Mouse (Mus musculus): ENCODE measurements around the gene Tex101. TPM values are rescaled to one million over a fixed set of nuclear protein-coding genes. Genes with fewer than 3 reads are reported as not detected.
"Not testable (repeated sequence)": the region's sequence is repeated elsewhere in the genome, so short reads cannot be mapped to it uniquely, and the experiment has no call there.

Gene Tex101
- 0.85 and 1.5 TPM in 2 replicates for polyA plus RNA-seq (2011; ENCODE audit: insufficient read depth, insufficient read length, low read depth, missing spikeins)

DNA sequence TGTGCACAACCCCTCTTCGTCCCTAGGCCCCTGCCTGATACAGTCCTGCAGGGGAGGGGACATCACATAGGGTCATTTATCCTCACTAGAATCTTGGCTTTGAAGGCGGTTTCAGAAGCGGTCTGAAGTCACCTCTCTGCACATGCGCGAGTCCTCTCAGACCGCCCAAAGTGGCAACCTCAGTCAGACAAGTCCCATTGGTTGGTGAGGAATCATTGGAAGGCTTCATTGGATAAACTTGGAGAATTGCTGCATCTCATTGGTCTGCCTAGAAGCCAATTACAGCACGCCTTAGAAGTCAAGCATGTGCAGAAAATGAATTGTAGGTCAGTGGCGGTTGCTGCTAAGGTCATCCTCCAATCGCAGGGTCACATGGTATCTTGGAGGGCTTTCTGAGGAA lies at the start of gene Tex101:
Gene Tex101 (minus strand): TSS at position 101 of the 400 bp plus-strand sequence.
- no peak within 1 kb of the TSS for H3K9ac ChIP-seq (ENCODE audit: low read depth, poor library complexity, severe bottlenecking)
- no peaks in the 10 kb centered on the region for H3K36me3 ChIP-seq (ENCODE audit: control insufficient read depth, insufficient read depth, low read length, poor library complexity, severe bottlenecking)
- no peak for TF ChIP-seq CTCF (IDR thresholded peaks at IDR 0.05; ENCODE audit: low read depth, low read length)
- no peak for TF ChIP-seq POLR2A (IDR thresholded peaks at IDR 0.05; ENCODE audit: insufficient read depth, low read length)
- no peak for TF ChIP-seq EP300 (IDR thresholded peaks at IDR 0.05; ENCODE audit: insufficient read depth, low read depth, low read length)
- no peaks in the 10 kb centered on the region for H3K4me1 ChIP-seq (ENCODE audit: control insufficient read depth, insufficient read depth, low read length)
- H3K27me3 ChIP-seq (ENCODE audit: control insufficient read depth, insufficient read depth, low read length, poor library complexity, severe bottlenecking): no peaks in the 10 kb centered on the region
- no peak within 1 kb of the TSS for H3K27ac ChIP-seq (ENCODE audit: insufficient read depth, low read length)
- H3K9me3 ChIP-seq (replicated peaks; ENCODE audit: control insufficient read depth, insufficient read depth, low read length, poor library complexity, severe bottlenecking): no peaks in the 10 kb centered on the region
- no peak within 1 kb of the TSS for H3K4me3 ChIP-seq (ENCODE audit: low read depth, low read length)

DNA sequence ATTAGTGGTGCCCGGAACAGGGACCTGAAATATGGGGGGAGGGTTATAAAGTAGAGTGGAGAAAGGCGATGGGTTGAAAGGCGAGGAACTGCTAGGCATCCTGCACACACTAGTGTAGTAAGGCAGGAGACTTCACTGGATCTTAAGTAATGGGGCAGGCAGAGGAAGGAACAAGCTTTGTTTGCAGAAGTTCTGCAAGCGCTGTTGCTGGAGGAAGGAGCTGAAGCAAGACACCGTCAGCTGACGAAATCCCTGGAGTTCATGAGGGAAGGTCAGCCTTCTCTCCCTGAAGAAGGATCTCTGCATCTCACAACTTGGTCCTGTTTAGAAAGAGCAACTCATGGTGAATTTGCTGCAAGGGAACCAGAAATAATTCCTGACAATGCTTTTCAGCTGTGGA lies 38.6 kb upstream of the Tex101 start:
- H3K36me3 ChIP-seq (ENCODE audit: control insufficient read depth, insufficient read depth, low read length, poor library complexity, severe bottlenecking): no peaks in the 10 kb centered on the region
- H3K4me1 ChIP-seq (ENCODE audit: control insufficient read depth, insufficient read depth, low read length): no peaks in the 10 kb centered on the region
- H3K9me3 ChIP-seq (replicated peaks; ENCODE audit: control insufficient read depth, insufficient read depth, low read length, poor library complexity, severe bottlenecking): no peaks in the 10 kb centered on the region
- no peaks in the 10 kb centered on the region for H3K27me3 ChIP-seq (ENCODE audit: control insufficient read depth, insufficient read depth, low read length, poor library complexity, severe bottlenecking)
- H3K27ac ChIP-seq (ENCODE audit: insufficient read depth, low read length): no peak overlapping the region
- no peak overlapping the region for H3K9ac ChIP-seq (ENCODE audit: low read depth, poor library complexity, severe bottlenecking)
- H3K4me3 ChIP-seq (ENCODE audit: low read depth, low read length): no peak overlapping the region
- TF ChIP-seq EP300 (IDR thresholded peaks at IDR 0.05; ENCODE audit: insufficient read depth, low read depth, low read length) (no peak), POLR2A (IDR thresholded peaks at IDR 0.05; ENCODE audit: insufficient read depth, low read length) (no peak), CTCF (IDR thresholded peaks at IDR 0.05; ENCODE audit: low read depth, low read length) (no peak)

DNA sequence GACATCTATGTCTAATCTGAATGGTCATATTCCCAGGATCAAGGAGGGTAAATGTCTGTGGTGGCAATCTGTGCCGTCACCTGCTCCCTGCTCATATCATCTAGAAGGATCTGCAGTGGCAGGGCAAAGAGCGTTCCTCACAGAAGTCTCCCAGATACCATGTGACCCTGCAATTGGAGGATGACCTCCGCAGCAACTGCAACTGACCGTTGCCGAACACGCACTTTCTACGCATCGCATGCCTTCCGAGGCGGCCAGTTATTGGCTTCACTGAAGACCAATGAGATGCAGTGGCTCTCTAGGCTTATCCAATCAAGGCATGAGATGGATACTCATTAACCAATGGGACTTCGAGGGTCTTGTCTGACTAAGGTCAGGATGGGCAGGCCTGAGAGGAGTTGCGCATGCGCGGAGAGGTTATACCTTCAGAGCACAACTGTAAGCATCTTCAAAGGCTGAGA lies 32.4 kb upstream of the Tex101 start, which contains the start of gene BC049730:
Gene BC049730 (plus strand): TSS at position 411 of the 461 bp plus-strand sequence.
- no peaks in the 10 kb centered on the region for H3K36me3 ChIP-seq (ENCODE audit: control insufficient read depth, insufficient read depth, low read length, poor library complexity, severe bottlenecking)
- TF ChIP-seq EP300 (IDR thresholded peaks at IDR 0.05; ENCODE audit: insufficient read depth, low read depth, low read length): no peak
- TF ChIP-seq POLR2A (IDR thresholded peaks at IDR 0.05; ENCODE audit: insufficient read depth, low read length): no peak
- H3K27me3 ChIP-seq (ENCODE audit: control insufficient read depth, insufficient read depth, low read length, poor library complexity, severe bottlenecking): no peaks in the 10 kb centered on the region
- H3K27ac ChIP-seq (ENCODE audit: insufficient read depth, low read length): no peak within 1 kb of the TSS
- no peak within 1 kb of the TSS for H3K4me3 ChIP-seq (ENCODE audit: low read depth, low read length)
- no peaks in the 10 kb centered on the region for H3K4me1 ChIP-seq (ENCODE audit: control insufficient read depth, insufficient read depth, low read length)
- no peak within 1 kb of the TSS for H3K9ac ChIP-seq (ENCODE audit: low read depth, poor library complexity, severe bottlenecking)
- H3K9me3 ChIP-seq (replicated peaks; ENCODE audit: control insufficient read depth, insufficient read depth, low read length, poor library complexity, severe bottlenecking): no peaks in the 10 kb centered on the region

DNA sequence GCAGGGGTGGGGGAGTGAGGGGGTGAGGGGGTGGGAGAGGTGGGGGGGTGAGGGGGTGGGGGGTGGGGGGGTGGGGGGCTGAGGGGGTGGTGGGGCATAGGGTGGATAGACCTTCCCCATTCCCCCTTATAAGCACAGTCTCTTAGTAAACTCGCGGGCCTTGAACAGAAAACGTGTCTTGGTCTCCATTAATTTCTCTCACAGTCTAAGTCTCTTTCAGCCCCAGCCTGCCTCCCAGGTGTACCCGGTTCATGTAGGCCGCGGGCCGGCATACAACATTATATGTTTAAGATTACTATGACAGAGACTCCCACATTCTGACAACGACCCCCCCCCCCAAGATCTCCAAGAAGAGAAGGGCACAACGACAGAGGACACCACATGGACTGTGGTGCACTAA lies 26.4 kb upstream of the Tex101 start:
- not testable (repeated sequence) for H3K27ac ChIP-seq (ENCODE audit: insufficient read depth, low read length); H3K4me3 ChIP-seq (ENCODE audit: low read depth, low read length); H3K9ac ChIP-seq (ENCODE audit: low read depth, poor library complexity, severe bottlenecking); H3K36me3 ChIP-seq (ENCODE audit: control insufficient read depth, insufficient read depth, low read length, poor library complexity, severe bottlenecking); H3K4me1 ChIP-seq (ENCODE audit: control insufficient read depth, insufficient read depth, low read length); H3K9me3 ChIP-seq (replicated peaks; ENCODE audit: control insufficient read depth, insufficient read depth, low read length, poor library complexity, severe bottlenecking); H3K27me3 ChIP-seq (ENCODE audit: control insufficient read depth, insufficient read depth, low read length, poor library complexity, severe bottlenecking)

DNA sequence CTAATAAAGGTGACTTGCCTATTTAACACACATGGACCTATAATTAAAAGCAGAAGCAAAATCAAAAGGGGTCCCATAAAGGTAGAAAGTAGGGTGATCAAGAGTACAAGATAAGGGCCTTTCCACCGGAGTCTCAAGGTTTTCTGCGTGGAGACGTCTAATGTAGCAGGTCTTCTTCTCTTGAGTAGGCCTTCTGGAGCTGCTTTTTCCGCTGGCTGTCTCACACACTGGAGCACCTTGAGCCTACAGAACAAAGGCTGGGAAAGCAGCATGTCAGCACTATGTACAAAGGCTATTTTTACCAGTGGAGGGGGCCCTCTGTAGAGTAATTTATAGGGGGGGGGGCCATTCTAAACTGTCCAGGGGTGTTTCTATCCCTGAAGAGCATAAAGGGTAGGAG lies 21.4 kb upstream of the Tex101 start:
- H3K9me3 ChIP-seq (replicated peaks; ENCODE audit: control insufficient read depth, insufficient read depth, low read length, poor library complexity, severe bottlenecking): peaks cover 16% of the 10 kb centered on the region
- not testable (repeated sequence) for H3K27ac ChIP-seq (ENCODE audit: insufficient read depth, low read length); H3K4me1 ChIP-seq (ENCODE audit: control insufficient read depth, insufficient read depth, low read length); H3K4me3 ChIP-seq (ENCODE audit: low read depth, low read length); H3K27me3 ChIP-seq (ENCODE audit: control insufficient read depth, insufficient read depth, low read length, poor library complexity, severe bottlenecking); H3K9ac ChIP-seq (ENCODE audit: low read depth, poor library complexity, severe bottlenecking); H3K36me3 ChIP-seq (ENCODE audit: control insufficient read depth, insufficient read depth, low read length, poor library complexity, severe bottlenecking)

DNA sequence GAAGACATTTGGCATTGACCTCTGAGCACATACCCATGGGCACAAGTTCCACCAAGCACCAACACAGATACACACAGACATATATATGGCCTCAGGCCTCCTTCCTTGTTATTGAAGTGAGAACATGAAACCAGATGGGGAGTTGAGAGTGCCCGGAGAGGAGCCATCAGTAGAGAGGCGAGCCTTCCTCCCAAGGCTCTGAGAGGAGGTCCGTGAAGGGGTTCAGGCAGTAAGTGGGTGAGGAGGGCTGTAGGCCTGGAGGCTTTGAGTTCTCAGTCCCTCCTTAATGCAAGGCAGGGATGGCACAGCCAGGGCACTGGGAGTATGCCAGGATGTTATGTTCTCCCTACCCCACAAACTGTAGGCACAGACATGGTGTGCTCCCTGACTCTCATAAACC lies 16.2 kb upstream of the Tex101 start:
- not testable (repeated sequence) for H3K9ac ChIP-seq (ENCODE audit: low read depth, poor library complexity, severe bottlenecking); H3K27me3 ChIP-seq (ENCODE audit: control insufficient read depth, insufficient read depth, low read length, poor library complexity, severe bottlenecking); H3K4me1 ChIP-seq (ENCODE audit: control insufficient read depth, insufficient read depth, low read length); H3K4me3 ChIP-seq (ENCODE audit: low read depth, low read length); H3K27ac ChIP-seq (ENCODE audit: insufficient read depth, low read length); H3K9me3 ChIP-seq (replicated peaks; ENCODE audit: control insufficient read depth, insufficient read depth, low read length, poor library complexity, severe bottlenecking); H3K36me3 ChIP-seq (ENCODE audit: control insufficient read depth, insufficient read depth, low read length, poor library complexity, severe bottlenecking)

DNA sequence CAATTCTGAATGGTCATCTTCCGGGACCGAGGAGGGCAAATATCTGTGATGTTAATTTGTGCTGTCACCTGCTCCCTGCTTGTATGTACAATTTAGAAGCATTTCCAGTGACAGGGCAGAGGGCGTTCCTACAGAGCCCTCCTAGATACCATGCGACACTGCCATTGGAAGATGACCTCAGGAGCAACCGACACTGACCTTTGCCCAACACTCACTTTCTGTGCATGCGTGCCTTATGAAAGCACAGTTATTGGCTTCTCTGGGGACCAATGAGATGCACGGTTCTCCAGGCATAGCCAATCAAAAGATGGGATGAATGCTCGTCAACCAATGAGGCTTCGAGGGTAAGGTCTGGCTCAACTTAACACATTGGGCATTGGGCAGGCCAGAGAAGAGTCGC lies 11.0 kb upstream of the Tex101 start:
- H3K9ac ChIP-seq (ENCODE audit: low read depth, poor library complexity, severe bottlenecking); H3K4me3 ChIP-seq (ENCODE audit: low read depth, low read length); H3K4me1 ChIP-seq (ENCODE audit: control insufficient read depth, insufficient read depth, low read length); H3K27me3 ChIP-seq (ENCODE audit: control insufficient read depth, insufficient read depth, low read length, poor library complexity, severe bottlenecking); H3K9me3 ChIP-seq (replicated peaks; ENCODE audit: control insufficient read depth, insufficient read depth, low read length, poor library complexity, severe bottlenecking); H3K27ac ChIP-seq (ENCODE audit: insufficient read depth, low read length); H3K36me3 ChIP-seq (ENCODE audit: control insufficient read depth, insufficient read depth, low read length, poor library complexity, severe bottlenecking): not testable (repeated sequence)

All from ES-Bruce4 (cell line).